Mouse (Mus musculus) forebrain, embryonic 11.5 days (tissue): ENCODE measurements around the gene Grm8. TPM values are rescaled to one million over a fixed set of nuclear protein-coding genes. Genes with fewer than 3 reads are reported as not detected.

Source experiments
- ATAC-seq: fragments of 200-750 bp; cut with Nextera tagmentation; replicated peaks from 2 replicates; pipeline ENCODE4 v1.8.0; 2017; ENCODE audit warnings: moderate TSS enrichment; ENCODE audit not compliant: low FRiP score
- DNase-seq: peaks from one replicate; pipeline ENCODE4 v3.0.0-alpha.2; 2017; ENCODE audit warnings: low spot score
- H3K27ac ChIP-seq: fragments of 300-500 bp; sonication (generic); 2 replicates; pipeline ENCODE4 v1.5.1; 2014; ENCODE audit warnings: low read depth, low read length
- H3K27me3 ChIP-seq: fragments of 300-500 bp; sonication (generic); 2 replicates; pipeline ENCODE4 v1.6.1; 2014; ENCODE audit warnings: mild to moderate bottlenecking, low read length, mixed read lengths; ENCODE audit not compliant: control insufficient read depth, insufficient read depth
- H3K36me3 ChIP-seq: fragments of 300-500 bp; sonication (generic); 2 replicates; pipeline ENCODE4 v1.6.1; 2014; ENCODE audit warnings: mild to moderate bottlenecking, low read length, moderate library complexity, mixed read lengths; ENCODE audit not compliant: control insufficient read depth, insufficient read depth
- H3K4me1 ChIP-seq: fragments of 300-500 bp; sonication (generic); replicated peaks from 2 replicates; pipeline ENCODE4 v1.6.1; 2014; ENCODE audit warnings: low read length, mixed read lengths; ENCODE audit not compliant: control insufficient read depth, insufficient read depth
- H3K4me2 ChIP-seq: fragments of 300-500 bp; sonication (generic); 2 replicates; pipeline ENCODE4 v1.6.1; 2014; ENCODE audit warnings: low read depth, mild to moderate bottlenecking, low read length, moderate library complexity, mixed read lengths; ENCODE audit not compliant: severe bottlenecking
- H3K4me3 ChIP-seq: fragments of 300-500 bp; sonication (generic); 2 replicates; pipeline ENCODE4 v1.5.1; 2014; ENCODE audit warnings: low read depth, low read length
- H3K9ac ChIP-seq: fragments of 300-500 bp; sonication (generic); 2 replicates; pipeline ENCODE4 v1.6.1; 2014; ENCODE audit warnings: low read length
- H3K9me3 ChIP-seq: fragments of 300-500 bp; sonication (generic); 2 replicates; pipeline ENCODE4 v1.6.1; 2016; ENCODE audit warnings: low read length, mixed read lengths; ENCODE audit not compliant: control insufficient read depth
- WGBS: fragments of 180-500 bp; shearing (Covaris S2); extraction: QIAGEN DNeasy Blood & Tissue Kit; methylation state at CpG from one replicate; pipeline ENCODE4 v1.1.7; 2014; 5-methylcytosine and 5-hydroxymethylcytosine counted together
- polyA plus RNA-seq: library from polyadenylated mRNA; unstranded; fragments of >200 nt; fragmentation: Nextera tagmentation; extraction: Ambion mirVana; gene quantifications from 2 replicates; pipeline ENCODE4 v1.2.1, GENCODE M21; 2014

Gene Grm8
- polyA plus RNA-seq, 1 experiment from 2014 or later = 1.4 TPM

GRCm38 (mm10) chr6:28132056-28132455, 2.9 kb downstream of the Grm8 start:
- no peak overlapping the region for H3K4me3 ChIP-seq
- no peaks in the 10 kb centered on the region for H3K36me3 ChIP-seq
- no peak for DNase-seq
- H3K27me3 ChIP-seq = peaks cover 17% of the 10 kb centered on the region
- 5% methylated on average over 4 of the region's 4 CpGs for WGBS
- H3K9me3 ChIP-seq = no peaks in the 10 kb centered on the region
- no peak overlapping the region for H3K9ac ChIP-seq
- no peak for ATAC-seq
- no peak overlapping the region for H3K27ac ChIP-seq
- H3K4me1 ChIP-seq = peaks cover 3% of the 10 kb centered on the region; the same call in 1 of the 2 replicates
- H3K4me2 ChIP-seq = no peak overlapping the region

GRCm38 (mm10) chr6:28128871-28129270, 6.1 kb downstream of the Grm8 start:
- no peak overlapping the region for H3K4me2 ChIP-seq
- peaks cover 13% of the 10 kb centered on the region for H3K27me3 ChIP-seq
- no peaks in the 10 kb centered on the region for H3K9me3 ChIP-seq
- H3K4me3 ChIP-seq = no peak overlapping the region
- DNase-seq = no peak
- H3K36me3 ChIP-seq = no peaks in the 10 kb centered on the region
- peaks cover 3% of the 10 kb centered on the region; the same call in 1 of the 2 replicates for H3K4me1 ChIP-seq
- no peak overlapping the region for H3K27ac ChIP-seq
- no peak for ATAC-seq
- WGBS = 94% methylated on average over 4 of the region's 4 CpGs
- no peak overlapping the region for H3K9ac ChIP-seq

DNA sequence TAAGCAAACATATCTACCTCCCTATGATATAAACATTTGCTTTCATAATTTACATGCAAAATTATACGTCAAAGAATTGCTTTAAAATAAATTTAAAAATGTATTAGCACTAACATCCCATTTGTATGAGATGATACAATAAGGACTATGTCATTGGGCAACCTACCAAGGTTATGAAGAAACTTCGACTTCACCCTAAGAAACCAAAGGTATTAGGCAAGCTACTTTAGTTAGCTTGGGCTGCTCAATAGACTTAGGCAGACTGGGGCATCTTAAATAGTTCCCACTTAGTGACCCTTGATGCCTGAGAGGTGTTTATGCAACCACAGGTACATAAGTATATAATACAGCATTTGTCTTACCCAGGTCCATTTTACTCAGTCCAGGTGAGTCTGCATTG, 19.5 kb downstream of the Grm8 start:
- 90% methylated on average over 2 of the region's 2 CpGs for WGBS
- Histone ChIP-seq H3K4me2 (no peak overlapping the region), H3K4me1 (no peaks in the 10 kb centered on the region), H3K36me3 (no peaks in the 10 kb centered on the region), H3K9me3 (no peaks in the 10 kb centered on the region), H3K9ac (no peak overlapping the region), H3K27me3 (no peaks in the 10 kb centered on the region), H3K27ac (no peak overlapping the region), H3K4me3 (no peak overlapping the region)
- no peak for ATAC-seq
- no peak for DNase-seq

GRCm38 (mm10) chr6:28114916-28115315, 20.1 kb downstream of the Grm8 start:
- H3K4me2 ChIP-seq = no peak overlapping the region
- H3K9ac ChIP-seq = no peak overlapping the region
- DNase-seq (no peak), ATAC-seq (no peak)
- H3K27me3 ChIP-seq = no peaks in the 10 kb centered on the region
- 96% methylated on average over 1 of the region's 1 CpGs for WGBS
- no peaks in the 10 kb centered on the region for H3K4me1 ChIP-seq
- H3K36me3 ChIP-seq = no peaks in the 10 kb centered on the region
- no peak overlapping the region for H3K4me3 ChIP-seq
- no peak overlapping the region for H3K27ac ChIP-seq
- H3K9me3 ChIP-seq = no peaks in the 10 kb centered on the region

DNA sequence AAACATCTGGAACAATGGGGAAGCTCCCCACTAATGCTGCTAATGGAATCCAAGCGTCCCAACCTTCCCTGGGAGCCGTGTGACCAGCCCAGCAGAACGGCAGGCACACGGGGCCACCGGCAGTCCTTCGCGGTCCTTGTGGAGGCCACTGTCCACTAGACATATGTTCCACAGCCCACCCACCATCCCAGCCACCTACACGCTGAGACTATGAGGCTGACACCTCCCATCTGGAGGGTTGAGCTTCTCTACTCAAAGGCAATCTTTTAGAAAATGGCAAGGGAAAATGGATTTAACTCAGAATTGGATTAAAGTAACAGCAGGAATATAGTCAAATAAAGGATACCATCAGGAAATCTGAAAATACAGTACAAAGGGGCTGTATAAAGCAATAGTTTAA, 23.4 kb downstream of the Grm8 start:
- no peak overlapping the region for H3K9ac ChIP-seq
- H3K4me3 ChIP-seq = no peak overlapping the region
- H3K27me3 ChIP-seq = no peaks in the 10 kb centered on the region
- no peak overlapping the region for H3K4me2 ChIP-seq
- no peaks in the 10 kb centered on the region for H3K36me3 ChIP-seq
- ATAC-seq = no peak
- WGBS = 92% methylated on average over 8 of the region's 8 CpGs
- H3K4me1 ChIP-seq = no peaks in the 10 kb centered on the region
- DNase-seq = no peak
- H3K9me3 ChIP-seq = no peaks in the 10 kb centered on the region
- H3K27ac ChIP-seq = no peak overlapping the region

GRCm38 (mm10) chr6:28102608-28103316, 32.2 kb downstream of the Grm8 start:
- H3K27me3 ChIP-seq = no peaks in the 10 kb centered on the region
- no peak overlapping the region for H3K4me3 ChIP-seq
- H3K27ac ChIP-seq = no peak overlapping the region
- no peak overlapping the region for H3K4me2 ChIP-seq
- WGBS = 67% methylated on average over 9 of the region's 9 CpGs
- H3K4me1 ChIP-seq = no peaks in the 10 kb centered on the region
- no peak overlapping the region for H3K9ac ChIP-seq
- no peaks in the 10 kb centered on the region for H3K9me3 ChIP-seq
- H3K36me3 ChIP-seq = no peaks in the 10 kb centered on the region
- ATAC-seq = no peak
- no peak for DNase-seq

DNA sequence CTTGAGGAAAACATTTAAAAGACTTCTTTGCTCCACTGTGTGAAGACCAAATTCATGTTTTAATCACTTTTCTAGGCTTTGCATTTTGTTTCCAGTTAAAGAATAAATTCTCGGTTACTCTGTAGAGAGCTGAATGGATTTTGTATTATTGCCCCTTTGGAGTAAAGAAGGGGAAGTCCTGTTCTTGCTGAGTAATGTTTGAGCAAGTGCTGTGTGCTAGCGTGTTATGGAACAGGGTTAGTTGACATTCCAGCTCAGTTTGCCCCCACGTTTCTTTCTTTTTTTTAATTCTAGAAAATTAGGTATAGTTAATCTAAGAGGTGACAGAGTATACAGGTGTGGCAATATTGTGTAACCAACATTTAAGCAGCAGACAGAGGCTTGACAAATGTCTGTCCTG, 35.0 kb downstream of the Grm8 start:
- WGBS = 88% methylated on average over 3 of the region's 3 CpGs
- no peak for DNase-seq
- Histone ChIP-seq H3K4me2 (no peak overlapping the region), H3K9ac (no peak overlapping the region), H3K9me3 (no peaks in the 10 kb centered on the region), H3K36me3 (no peaks in the 10 kb centered on the region), H3K4me3 (no peak overlapping the region), H3K27me3 (no peaks in the 10 kb centered on the region), H3K27ac (no peak overlapping the region), H3K4me1 (no peaks in the 10 kb centered on the region)
- ATAC-seq = no peak

DNA sequence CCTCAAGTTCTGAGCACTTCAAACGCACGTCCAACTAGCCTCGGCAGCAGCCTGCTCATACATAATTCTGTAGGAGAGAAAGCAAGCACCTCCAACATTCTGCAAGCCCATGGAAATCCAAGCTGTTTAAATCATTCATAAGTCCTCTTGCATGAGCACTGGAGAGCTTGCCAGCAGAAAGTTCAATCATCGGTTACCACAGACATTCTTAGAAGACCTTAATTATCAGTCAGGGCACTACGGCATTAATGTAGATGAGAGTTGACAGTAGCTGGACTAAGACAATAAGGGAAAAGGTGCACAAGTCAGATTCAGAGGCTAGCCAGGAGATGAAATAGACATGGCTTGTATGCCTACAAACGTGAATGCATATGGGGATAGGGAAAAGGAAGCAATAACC, 42.5 kb downstream of the Grm8 start:
- H3K27me3 ChIP-seq = no peaks in the 10 kb centered on the region
- H3K27ac ChIP-seq = no peak overlapping the region
- no peak overlapping the region for H3K4me2 ChIP-seq
- no peaks in the 10 kb centered on the region for H3K9me3 ChIP-seq
- no peak overlapping the region for H3K4me3 ChIP-seq
- ATAC-seq (no peak), DNase-seq (no peak)
- WGBS = 88% methylated on average over 6 of the region's 6 CpGs
- no peaks in the 10 kb centered on the region for H3K4me1 ChIP-seq
- no peak overlapping the region for H3K9ac ChIP-seq
- no peaks in the 10 kb centered on the region for H3K36me3 ChIP-seq

- H3K9me3 ChIP-seq = no peaks in the 10 kb centered on the region
- H3K36me3 ChIP-seq = no peaks in the 10 kb centered on the region
- H3K4me2 ChIP-seq = no peak overlapping the region
- H3K27me3 ChIP-seq = no peaks in the 10 kb centered on the region
- H3K9ac ChIP-seq = no peak overlapping the region
- 87% methylated on average over 3 of the region's 3 CpGs for WGBS
- no peaks in the 10 kb centered on the region for H3K4me1 ChIP-seq
- H3K27ac ChIP-seq = no peak overlapping the region
- no peak for ATAC-seq
- H3K4me3 ChIP-seq = no peak overlapping the region
- DNase-seq = no peak
These were observed 43.1 kb downstream of the Grm8 start for GRCm38 (mm10) chr6:28091836-28092235.
